Mouse (Mus musculus) embryo, embryonic 10.5 days (tissue): Measurements from ENCODE around the gene Btbd11.

Experiments used
- DNase-seq: peaks from one replicate; pipeline ENCODE4 v3.0.0-alpha.2; 2015; ENCODE audit warnings: low spot score

The Btbd11 gene

DNA sequence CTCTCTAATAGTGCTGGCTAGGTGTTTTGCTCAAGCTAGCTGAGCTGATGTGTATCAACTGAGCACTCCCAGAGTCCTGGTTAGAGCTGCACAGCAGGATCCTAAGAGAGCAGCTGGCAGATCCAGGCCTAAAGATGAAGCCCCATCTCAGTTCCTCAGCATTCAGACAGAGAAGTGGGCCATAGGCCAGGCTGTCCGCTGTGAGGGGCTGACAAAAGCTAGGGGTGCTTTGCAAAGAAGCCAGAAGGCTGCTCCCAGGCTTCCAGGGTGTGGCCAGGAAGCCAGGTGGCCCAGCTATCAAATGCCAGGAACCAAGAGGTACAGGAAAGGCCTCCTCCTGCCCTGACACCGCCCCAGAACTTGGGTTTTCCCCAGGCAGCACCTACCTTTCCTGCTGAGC, 140.0 kb downstream of the Btbd11 start:
- no peak for DNase-seq

DNA sequence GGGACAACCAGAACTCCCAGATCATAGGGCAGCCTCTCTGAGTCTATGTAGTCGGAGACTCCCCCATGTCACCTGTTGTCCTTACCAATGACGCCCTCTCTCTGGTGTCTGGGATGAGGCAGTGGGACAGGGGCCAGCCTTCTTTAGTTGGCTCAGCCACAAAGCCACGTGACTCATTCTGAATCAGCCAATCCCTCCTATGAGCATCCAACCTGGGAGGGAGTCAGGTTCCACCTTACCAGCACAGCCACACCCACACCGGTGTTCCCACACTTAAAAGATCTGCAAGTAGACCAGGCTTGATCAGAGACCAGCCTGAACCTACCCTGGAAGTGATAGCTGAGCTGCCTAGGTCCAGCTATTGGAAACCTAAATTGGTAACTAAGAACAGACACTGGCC, 141.1 kb downstream of the Btbd11 start:
- no peak for DNase-seq

DNA sequence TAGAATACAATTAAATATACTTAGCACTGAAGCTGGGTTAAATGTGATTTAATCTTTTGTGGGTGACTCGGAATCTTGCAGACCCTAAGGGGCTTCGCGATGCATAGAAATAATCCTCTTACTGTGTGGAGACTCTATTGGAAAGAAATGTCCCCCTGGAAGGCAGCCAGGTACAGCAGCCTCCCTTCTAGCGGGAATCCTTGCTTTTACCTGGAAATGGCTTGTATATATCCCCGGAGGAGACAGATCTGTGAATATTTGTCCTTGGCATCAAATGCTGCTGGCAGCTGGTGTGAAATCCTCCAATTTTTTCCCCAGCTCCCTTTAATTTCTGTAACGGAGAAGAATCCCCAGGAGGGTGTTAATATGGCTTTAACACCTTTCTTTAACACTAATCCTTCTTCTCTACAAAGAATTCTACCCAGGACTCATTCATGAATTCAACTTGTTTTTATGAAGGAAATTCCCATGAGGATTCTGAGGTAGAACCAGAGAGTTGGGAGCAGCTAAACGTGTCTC, 146.6 kb downstream of the Btbd11 start:
- DNase-seq: no peak

DNA sequence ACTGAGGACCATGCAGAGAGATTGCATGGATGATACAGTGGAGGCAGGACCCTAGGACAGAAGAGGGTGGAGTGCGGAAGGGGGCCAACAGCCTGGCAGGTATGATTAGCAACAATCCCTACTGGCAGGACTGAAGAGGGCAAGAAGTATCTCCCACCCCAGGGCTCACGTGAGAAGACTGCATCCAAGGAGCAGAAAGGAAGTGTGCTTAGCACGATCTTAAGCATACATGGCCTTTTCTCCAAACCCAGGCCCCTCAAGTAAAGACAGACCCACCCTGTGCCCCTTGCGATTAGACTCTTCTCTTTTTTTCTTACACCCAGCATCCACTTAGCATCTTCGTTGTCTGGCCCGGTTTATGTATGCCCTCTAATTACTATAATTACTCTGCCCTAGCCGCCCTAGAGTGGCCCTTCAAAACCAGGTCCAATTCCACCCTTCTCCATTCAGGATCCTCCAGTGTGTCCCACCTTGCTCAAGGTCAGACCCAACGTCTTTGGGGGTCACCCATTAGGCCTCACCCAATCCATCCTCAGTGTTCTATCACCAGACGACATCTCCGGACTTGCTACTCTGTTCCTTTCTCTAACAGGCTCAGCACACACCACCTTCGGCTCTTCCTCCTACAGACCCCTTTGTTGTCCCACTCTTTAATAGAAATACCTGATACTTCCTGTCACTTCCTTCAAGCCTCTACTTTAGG, 151.6 kb downstream of the Btbd11 start:
- no peak for DNase-seq

DNA sequence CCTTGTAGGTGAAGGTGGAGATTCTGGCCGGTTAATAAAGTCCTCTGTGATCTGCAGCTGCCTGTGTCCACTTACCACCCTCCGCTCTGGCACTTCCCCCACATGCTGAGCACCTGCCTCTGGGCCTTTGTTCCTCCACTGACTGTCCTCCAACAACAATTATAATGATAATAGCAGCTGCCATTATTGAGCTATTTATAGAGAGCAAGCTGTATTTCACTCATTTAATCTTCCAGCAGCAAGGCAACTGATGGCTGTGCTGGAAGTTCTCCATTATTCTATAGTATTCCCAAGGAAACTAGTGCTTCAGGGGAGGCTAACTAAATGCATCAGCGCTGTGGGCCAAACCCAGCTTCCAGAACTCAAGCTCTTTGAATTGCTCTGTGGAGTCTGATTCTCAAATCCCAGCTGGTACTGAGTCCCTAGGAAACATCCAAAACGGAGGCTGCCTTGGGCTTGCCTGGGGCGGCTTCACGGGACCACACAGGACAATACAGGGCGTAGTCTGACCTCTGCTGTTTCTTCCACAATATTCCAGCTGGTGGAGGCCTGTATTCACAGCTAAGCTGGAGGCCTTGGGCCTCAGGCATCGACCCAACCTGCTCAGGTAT, 153.0 kb downstream of the Btbd11 start:
- peak; percentile 56 for DNase-seq

DNA sequence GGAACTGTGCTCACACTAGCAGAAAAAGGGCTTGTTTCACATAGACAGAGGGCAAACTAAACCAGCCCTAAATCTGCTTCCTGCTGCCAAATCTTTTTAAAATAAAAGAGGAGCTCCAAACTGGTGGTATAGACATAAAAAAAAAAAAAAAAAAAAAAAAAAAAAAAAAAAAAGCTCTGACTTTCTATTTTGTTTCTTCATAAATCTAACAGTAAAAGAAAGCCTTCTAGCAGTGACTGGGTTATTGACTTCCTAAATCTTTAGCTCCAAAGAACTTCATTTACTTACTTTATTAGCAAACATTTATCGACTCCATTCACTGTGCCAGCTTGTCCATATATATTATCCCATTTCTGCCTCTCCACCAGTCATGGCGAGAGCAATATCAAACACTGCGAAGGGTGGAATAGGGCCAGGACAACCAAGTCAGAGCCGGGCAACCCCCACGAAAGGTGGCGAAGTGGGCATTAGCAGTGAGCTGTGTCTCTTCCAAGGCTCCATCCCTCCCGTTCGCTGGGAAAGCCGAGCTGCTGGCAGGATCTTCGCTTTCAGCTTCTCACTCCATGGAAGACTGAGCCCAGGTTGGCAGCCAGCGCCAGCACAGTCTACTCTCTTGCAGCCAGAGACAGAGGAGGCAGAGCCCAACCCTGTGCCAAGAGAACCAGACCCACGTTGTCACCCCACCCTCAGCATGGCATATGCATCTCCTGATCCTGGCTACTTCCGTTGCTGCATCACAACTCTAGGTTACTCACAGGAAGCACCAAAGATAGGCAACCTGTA, 153.9 kb downstream of the Btbd11 start:
- no peak for DNase-seq

DNA sequence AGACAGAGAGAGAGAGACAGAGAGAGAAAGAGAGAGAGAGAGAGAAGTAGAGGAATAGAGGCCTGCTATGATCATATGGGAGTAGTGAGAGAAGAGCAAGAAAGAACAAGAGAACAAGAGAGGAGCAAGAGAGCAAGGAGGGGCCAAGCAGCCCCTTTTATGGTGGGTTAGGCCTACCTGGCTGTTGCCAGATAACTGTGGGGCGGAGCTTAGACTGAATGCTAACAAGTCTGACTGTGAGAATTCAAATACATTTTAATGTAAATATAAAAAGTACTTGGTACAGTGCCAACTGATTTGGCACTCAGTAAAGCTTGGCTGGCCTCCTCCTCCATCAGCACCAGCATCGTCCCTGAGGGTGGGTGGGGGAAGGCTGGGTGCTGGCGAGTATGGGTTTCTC, 154.9 kb downstream of the Btbd11 start:
- DNase-seq: no peak

DNA sequence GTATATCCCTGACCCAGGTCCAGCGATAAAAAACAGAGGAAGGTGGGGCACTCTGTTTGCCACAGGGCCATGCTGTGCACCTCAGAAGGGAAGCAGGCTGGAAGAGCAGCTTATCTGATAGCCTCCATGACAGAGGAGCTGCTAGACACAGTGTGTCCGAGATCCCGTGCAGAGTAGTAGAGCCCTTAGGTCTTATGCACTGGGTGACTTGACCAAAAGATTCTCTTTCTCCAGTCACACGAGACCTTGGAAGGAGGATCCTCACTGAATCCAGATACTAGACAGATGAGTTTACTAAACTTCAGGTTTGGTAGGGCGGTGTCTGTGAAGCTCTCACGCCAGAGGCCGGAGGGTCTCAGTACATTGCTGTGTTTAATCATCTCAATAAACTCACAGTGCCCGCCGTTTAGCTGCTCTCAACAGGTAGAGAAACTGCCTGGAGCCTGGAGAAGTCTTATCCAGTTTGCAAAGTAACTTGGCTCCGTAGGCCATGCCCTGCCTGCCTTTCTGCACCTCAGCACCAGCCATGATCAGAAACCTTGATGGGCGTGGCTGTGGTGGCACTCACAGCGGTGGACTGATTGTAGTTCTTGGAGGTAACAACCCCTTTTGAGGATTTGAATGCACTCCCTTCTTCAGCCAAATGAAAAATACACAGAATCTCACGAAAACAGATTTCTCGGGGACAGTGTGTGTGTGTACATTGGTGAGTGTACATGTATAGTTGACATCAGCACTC, 155.4 kb downstream of the Btbd11 start:
- no peak for DNase-seq

DNA sequence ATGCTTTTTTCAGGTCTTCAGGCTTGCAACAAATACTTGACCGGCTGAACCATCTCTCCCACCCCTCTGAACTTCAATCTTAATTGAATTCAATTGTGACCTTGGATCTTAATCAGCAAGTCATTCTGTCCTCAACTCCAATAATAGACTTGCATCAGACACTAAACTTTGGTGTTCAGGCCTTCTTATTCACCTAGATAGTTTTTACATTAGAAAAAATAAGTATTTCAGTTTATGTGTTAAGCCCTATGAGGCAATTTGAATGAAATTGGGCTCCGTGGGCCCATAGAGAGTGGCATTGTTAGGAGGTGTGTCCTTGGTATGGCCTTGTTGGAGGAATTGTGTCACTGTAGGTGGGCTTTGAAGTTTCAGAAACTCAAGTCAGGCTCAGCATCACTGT, 156.7 kb downstream of the Btbd11 start:
- DNase-seq: no peak

DNA sequence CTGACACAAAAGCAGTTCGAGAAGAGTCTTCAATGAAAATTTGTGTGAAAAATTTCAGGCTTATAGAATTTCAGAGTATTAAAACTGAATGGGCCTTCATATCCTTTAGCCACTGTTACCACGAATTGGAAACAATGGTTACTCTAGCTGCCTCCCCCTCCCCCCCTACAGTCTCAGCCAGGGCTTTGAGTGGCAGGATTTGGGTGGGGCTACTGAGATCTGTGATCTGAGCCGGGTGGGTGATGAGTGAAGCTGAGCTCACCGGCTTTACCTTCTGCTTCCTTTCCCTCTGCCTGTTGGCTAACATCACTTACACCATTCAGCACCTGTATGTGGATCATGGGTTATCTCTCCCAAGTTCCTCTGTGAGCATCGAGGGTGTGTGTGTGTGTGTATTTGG, 158.4 kb downstream of the Btbd11 start:
- DNase-seq: no peak

DNA sequence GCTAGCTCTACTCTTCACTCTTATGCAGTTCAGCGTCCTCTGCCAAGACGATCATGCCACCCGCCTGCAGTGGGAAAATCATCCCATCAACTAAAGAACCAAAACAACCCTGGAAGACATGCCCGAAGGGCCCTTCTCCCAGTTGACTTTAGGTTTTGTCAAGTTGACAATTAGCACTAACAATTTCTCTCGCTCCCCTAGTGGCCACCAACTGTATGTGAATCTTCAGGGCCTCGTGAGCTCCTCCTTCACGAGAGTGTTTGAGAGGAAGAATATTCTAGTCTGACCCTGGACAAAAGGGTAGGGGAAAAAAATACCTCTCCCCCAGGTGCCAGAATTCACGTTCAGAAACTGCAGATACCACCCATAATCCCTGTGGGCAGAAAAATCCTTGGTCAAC, 168.6 kb downstream of the Btbd11 start:
- DNase-seq: no peak

DNA sequence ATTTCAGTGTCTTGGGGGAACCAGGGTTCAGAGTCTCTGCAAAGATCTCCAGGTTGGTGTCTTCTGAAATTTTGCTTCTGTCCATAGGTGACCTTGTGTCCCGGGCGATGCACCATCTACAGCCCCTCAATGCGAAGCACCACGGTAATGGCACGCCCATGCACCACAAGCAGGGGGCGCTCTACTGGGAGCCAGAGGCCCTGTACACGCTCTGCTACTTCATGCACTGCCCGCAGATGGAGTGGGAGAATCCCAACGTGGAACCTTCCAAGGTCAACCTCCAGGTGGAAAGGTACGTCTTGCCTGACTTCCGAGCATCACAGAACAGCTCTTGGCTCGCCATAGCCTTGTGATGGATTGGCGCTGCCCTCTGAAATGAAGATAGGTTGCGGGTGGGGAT, 174.8 kb downstream of the Btbd11 start:
- no peak for DNase-seq

DNA sequence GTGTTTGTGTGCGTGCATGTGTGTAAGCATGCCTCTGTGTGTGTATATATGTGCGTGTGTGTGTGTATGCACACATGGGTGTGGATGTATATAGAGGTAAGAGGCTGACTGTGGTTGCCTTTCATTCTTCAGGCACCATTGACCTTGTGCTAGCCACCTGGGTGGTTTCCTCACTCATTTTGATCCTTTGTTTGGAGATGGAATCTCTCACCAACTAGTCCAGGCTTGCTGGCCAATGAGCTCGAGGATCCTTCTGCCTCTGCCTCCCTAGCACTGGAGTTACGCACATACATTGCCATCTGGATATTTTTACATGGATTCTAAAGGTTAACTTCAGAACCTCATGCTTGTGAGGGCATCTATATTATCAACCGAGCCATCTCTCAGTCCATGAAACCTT, 184.8 kb downstream of the Btbd11 start:
- DNase-seq: no peak

DNA sequence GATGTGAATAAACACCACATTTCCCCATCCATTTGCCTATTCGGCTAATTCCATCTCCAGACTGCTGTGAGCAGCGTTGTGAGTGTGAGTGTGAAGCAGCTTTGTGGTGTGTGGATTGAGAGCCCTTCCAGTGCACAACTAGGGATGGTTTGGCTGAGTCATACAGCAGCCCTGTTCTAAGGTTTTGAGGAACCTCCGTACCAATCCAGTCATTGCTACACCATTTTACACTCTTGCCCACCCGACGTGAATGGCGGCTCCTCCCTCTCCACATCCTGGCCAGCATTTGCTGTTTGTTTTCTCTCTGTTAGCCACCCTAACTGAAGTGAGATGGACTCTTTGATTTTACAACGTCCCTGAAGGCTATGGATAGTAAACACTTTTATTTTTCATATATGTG, 186.0 kb downstream of the Btbd11 start:
- no peak for DNase-seq

DNA sequence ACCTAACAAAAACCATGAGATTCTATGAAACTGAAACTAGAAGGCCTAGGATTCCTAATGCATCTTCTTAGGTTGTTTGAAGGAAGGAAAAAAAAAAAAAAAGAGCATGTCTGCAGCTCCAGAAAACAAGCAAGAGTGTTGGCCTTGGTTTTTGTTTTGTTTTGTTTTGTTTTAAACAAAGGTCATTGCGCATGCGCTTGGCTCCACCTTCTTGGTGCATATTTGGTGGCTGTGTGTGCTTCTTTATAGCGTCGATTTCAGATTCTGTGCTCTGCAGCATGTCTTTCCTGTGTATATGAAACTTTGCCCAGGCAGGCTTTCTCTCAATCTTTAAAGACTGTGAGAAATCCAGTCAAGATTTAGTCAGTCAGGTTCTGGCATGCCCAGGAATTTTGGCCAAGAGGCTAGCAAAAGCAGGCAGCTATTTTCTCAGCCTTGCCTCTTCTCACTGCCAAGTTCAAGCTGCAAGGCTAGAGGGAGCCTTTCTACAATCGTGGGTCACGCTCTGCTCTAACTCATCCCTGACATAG, 191.3 kb downstream of the Btbd11 start:
- no peak for DNase-seq

DNA sequence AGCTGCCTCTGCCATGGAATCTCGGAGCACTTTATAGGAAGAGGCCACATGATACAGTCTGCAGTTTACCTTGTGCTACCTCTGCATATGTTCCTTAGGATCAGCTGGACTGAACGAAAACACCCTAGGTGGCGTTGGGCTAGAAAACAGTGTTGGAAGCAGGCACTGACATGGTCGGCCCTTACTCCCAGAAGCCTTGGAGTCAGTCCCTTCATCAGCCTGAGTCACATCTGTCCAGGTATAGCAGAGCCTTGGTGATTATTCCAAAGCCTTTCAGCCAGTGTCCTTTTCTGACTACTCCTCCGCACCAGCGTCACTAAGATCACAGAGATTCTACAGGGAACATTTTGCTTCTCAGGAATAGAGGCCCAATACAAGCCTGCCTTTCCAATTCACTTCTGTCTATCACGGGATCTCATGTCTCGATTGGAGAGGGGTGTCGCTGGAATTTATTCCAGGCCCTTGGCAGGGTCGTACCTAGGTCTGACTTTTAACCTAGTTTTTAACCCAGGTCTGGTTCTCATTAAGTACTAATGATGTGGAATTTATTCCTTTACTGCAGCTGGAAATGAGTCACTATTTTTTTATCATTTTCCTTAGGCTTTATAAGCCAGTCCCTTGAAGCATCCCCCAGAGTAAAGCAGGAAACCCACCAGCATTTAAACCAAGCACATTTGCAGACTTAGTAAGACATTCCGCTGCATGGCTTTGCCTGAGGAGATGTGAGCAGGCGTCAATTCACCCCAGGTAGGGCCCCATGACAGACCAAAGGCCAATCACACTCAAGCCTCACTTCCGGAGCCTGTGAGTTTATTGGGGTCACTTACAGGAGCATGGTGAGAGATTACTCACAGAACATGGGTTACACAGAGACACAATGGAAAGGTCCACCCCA, 192.2 kb downstream of the Btbd11 start:
- DNase-seq: peak; percentile 39

DNA sequence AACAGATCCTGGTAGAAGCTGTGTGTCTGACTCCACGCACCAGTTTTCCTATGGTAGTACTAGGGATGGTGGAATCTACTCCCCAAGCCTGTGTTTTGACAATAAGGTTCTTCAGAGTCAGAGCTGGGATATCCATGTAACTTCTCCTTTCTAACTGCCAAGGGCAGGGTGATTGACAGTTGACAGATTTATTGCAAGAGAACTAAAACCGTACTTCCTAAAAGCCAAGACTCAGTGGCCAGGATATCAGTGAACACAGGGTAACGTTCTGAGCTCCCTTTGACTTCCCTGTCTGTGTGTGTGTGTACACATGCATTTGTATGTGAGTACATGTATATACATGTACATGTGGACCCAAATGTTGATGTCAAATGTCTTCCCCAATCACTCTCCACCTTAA, 201.1 kb downstream of the Btbd11 start:
- no peak for DNase-seq

DNA sequence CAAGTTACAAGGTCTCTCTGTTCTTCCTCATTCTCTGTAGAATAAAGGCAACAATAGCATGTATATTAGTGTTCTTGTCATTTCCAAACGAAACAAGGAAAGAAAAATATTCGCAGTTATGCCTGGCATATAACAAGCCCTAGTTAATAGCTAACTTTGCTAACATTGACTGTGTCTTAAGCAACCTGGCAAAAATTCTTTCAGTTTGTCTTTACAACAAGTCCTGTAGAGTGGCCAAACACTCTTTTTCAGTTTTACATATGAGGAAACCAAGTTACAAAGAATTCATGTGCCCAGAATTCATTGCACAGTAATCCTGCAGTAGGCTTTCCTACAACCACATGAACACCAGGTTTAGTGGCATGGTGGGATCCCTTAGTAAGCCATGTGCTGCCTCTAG, 203.4 kb downstream of the Btbd11 start:
- DNase-seq: no peak

DNA sequence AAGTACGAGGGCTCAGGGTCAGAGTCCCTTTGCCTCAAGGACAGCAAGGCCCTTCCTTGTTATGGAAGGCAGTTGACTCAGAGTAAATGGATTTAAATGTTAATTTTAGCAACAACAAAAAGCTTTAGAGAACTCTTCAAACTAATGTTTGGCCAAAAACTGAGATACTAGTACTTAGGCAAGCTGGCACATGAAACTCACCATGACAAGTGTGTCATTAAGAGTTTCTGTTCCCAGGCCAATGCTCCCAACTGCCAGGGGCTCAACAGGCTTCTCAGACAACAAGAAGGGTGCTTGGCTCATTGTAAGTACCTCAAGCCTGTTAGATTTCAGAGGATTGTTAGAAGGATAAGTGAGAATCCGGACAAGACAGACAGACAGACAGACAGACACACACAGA, 204.7 kb downstream of the Btbd11 start:
- no peak for DNase-seq

DNA sequence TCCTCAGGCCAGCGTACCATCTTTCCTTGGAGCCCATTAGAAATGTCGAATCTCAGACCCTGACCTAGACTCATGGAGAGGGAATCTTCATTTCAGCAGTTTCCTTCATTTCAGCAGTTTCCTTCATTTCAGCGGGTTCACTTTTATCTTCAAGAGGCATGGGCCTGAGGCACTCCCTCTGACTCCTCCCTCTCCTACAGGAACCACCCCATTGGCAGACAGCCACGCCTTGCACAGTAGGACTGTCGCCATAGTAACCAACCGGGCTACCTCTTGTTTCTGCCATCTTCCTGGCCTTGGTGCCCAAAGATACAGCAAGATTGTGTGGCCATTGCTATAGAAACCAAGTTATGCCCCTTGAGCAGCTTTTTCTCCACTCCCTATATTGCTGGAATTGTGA, 205.4 kb downstream of the Btbd11 start:
- DNase-seq: peak; percentile 34

DNA sequence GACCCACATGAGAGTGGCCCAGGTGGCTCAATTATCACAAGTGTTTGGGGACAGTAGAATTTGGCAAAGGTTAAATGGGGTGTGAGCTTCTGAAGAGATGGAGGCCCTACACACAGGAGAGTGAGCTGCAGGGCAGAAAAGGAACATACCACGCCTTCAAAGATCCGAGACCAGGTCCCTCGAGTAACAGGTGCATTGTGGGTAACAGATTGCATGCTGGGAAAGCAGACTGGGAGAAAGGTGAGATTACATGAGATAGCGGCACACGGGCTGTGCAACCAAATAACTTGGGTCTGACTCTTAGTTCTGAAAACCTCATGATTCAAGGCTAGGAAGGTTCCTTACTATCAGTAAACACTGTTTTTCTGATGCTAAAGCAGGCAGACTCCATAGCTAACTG, 209.7 kb downstream of the Btbd11 start:
- DNase-seq: no peak
